Comparison of ENCODE assay signal across 12 mouse cellular contexts in the genomic region with DNA sequence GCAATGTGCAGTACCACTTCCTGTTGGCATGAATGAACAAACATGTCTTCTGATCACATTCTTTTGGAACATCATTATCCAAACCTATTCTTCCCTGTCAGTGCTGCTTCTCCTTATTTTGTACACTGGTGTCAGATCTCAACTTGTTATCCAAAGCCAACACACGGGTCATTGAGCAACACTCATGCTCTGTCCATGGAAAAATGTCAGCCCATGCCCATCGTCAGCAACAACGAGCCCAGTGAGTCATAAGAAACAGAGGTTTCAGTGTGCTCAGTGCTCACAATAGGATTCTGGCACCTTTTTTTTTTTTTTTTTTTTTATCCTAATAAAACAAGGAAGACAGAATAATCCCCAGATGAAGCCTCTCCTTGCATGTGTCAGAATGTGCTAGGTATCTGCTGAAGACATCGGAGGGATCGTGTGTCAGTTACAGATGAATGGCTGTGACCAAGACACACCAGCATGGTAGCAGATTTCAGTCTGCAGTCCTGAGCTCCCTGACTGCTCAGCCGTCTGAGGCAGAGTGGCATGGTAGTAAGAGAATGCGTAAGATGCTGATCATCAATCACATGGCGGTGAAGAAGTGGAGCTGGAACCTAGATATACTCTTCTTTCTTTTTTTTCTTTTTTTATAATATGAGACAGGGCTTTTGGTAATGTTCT.
"Had no signal": no experiment of that assay in that cellular context is flagged by ENCODE, and none has a peak within 500 bp of the region (broad histone marks: within the 10 kb centered on the region; RNA-seq: fewer than 3 reads in every experiment).

No protein-coding gene starts in this region.

- DNase-seq: kidney, adult 18-20 months; kidney, postnatal 36 days; liver; lung, adult 2 months; lung, postnatal 36 days; thymus, postnatal 4 days had no signal

- H3K4me2 ChIP-seq: limb, embryonic 12.5 days; liver, embryonic 15.5 days; midbrain, embryonic 13.5 days; neural tube, embryonic 15.5 days had no signal

- H3K36me3 ChIP-seq: limb, embryonic 12.5 days; liver, embryonic 15.5 days; midbrain, embryonic 13.5 days; neural tube, embryonic 15.5 days had no signal

- H3K4me1 ChIP-seq: limb, embryonic 12.5 days; liver, embryonic 15.5 days; midbrain, embryonic 13.5 days; neural tube, embryonic 15.5 days had no signal

- H3K27me3 ChIP-seq: limb, embryonic 12.5 days; liver, embryonic 15.5 days; midbrain, embryonic 13.5 days; neural tube, embryonic 15.5 days had no signal

- ATAC-seq: lung, postnatal 0 days; midbrain, embryonic 13.5 days had no signal

- H3K9me3 ChIP-seq: liver, embryonic 15.5 days; midbrain, embryonic 13.5 days; neural tube, embryonic 15.5 days had no signal

- H3K27ac ChIP-seq: limb, embryonic 12.5 days; liver, embryonic 15.5 days; midbrain, embryonic 13.5 days; neural tube, embryonic 15.5 days; stomach, postnatal 0 days had no signal

- H3K4me3 ChIP-seq: limb, embryonic 12.5 days; liver, embryonic 15.5 days; midbrain, embryonic 13.5 days; neural tube, embryonic 15.5 days had no signal

- H3K9ac ChIP-seq: limb, embryonic 12.5 days; liver, embryonic 15.5 days; midbrain, embryonic 13.5 days; neural tube, embryonic 15.5 days had no signal
